Mouse (Mus musculus) lung, postnatal 36 days (tissue): ENCODE data around the gene Bdkrb2.

ENCODE experiments used
- DNase-seq: peaks from one replicate; pipeline ENCODE4 v3.0.0; 2022; ENCODE audit warnings: mixed read lengths

Bdkrb2 gene

DNA sequence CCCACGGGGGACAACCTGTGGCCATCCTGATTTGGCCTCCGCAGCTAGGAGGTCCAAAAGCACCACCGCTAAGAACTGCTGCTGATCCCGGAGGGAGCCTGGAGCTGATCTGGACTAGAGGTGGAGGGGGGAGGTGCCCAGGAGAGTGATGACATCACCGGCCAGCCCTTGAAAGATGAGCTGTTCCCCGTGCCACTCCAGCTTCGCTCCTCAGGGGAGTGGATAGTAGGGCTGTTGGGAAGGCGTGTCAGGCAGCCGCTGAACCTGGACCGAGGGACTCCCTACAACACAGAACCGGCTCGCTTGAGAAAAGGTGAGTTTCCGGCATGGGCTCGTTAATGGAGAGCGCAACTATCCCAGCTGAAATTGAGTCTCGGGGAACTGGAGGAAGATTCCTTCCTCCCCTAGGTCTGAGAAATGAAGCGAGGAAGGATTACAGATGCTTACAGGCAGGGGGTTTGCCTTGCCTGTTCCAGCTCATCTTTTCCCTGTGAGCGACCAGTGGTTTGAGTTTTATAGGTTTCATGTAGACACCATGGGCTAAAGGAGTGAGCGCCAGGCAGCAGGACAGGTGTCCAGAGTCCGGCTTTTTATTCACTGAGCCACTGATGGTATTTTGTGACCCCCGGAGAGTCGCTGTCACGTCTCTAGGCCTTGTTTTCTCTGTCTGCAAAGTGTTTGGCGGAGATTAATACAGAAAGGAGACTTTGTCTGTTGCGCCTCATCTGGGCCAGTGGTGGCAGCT is at the start of gene Bdkrb2:
TSS of gene Bdkrb2 (plus strand) at position 291 of the 745 bp plus-strand sequence.
- peak; percentile 63 for DNase-seq

DNA sequence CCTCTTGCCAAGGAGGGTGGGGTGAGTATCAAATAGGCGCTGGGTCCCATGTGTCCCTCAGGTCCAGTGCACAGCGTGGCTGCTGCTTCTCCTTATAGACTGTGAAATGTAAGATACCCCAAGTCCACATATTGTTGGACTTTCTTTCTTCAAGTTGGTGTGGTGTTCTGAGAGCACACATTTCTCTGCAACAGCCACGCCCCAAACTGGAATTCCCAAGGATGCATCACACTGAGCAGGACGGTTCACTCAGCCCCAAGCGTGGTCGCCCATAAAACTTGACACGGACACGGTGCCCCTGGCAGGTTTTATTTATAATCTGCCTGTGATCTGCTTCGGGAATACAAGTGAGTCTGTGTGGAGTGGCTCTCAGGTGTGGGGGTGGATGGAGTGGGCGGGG is 48.9 kb upstream of the Bdkrb2 start:
- no peak for DNase-seq

DNA sequence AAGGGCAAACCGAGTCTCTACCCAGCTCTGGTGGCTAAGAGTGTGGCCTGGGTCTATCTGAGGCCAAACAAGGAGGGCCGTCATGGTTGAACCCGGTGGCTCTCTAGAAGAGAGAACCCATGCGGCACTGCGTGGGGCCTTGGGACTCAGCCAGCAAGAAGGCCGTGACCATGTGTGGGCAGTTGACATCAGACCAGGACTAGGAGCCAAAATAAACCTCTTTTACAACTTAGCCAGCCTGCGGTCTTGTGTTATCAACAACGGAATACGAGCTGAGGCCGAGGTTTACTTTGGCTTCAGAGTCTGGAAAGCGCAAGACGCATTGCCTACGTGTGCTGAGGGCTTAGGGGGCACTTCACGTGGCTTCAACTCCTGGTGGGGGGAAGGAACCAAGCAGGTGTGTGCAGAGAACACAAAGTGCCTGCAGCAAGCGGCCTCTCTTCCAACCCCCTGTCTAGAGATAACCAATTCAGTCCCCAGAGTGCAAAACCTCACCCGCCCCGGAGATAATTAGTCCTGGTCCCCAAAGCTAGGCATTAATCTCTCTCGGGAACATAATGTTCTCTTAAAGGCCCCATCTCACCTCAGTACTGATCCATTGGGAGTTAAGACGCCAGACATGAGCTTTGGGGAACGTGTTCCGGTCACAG is 45.9 kb upstream of the Bdkrb2 start:
- DNase-seq: peak; percentile 75

DNA sequence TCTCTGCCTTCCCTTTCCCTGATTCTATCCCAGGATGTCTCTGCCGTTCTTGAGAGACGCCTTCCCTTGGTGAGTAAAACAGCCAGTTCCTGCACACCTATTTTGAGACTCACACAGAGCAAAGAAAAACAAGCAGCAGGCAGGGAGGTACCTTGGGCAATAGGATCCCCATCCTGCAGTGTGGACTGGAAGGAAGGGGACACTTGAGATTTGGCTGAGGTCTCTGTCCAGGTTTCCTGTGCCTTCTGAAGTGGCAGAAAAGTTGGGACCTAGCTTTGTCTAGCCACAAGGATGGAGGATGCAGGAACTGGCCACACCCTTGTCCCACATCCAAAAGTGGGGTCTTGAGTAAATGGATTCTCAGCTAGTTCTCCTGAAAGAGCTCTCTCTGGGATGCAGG is 43.2 kb upstream of the Bdkrb2 start:
- no peak for DNase-seq

DNA sequence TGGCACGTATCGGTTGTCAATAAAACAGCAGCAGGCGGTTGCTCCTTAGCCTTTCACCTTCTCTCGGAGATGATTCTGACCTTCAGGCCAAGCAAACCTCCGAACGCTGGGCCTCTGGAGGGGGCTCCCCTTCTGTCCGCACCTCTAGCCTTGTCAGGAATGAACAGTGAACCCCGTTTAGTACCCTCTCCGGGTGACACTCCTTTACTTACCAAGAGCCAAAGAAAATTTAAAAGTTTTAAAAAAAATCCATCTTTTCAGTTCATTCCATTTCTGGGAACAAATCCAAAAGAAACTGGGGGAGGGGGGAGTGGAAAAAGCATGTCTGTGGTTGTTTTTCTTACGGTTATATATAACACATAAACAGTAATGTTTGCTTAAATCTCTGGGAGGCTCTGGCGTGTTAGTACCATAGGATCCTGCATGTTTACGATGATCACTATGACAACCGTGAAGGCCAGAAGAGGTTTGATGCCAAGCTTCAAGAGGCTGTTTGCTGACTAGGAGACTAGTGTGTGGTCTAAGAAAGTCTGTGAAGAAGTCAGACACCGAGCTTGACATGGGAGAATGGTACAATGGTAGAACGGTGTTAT is 41.8 kb upstream of the Bdkrb2 start:
- DNase-seq: peak; percentile 52

DNA sequence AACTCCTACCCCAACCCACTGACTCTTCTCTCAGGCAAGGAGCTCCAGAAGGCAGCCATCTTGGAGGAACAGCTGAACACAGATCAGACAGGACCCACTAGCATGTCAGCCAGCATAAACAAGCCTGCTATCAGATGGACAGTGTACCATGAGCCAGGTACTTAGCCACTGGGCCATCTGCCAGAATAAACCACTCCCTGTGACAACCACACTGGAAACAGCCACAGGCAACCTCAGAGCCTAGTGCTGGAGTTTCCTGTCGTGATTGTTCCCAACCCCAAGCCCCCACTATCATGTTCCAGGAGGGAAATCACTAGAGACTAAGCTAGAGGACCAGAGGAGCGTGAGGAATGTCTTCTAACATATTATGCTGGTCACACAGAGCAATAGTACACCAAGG is 39.3 kb upstream of the Bdkrb2 start:
- DNase-seq: no peak

DNA sequence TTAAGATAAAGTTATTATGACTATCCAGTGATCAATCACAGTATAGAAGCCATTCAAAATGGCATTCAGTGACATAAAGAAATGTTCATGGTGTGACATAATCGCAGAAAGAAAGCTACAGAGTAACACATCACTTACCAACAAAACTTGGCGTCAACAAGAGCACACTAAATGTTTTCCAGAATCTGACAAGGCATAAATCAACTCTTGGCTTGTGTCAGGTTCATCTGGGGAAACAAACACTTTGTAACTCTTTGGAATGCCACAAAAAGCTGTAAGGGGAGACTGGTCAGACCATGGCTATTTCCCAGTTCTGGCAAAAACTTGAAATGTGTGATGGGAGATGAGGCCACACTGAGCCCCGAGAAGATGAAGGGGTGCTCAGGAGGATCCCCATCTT is 36.8 kb upstream of the Bdkrb2 start:
- no peak for DNase-seq

DNA sequence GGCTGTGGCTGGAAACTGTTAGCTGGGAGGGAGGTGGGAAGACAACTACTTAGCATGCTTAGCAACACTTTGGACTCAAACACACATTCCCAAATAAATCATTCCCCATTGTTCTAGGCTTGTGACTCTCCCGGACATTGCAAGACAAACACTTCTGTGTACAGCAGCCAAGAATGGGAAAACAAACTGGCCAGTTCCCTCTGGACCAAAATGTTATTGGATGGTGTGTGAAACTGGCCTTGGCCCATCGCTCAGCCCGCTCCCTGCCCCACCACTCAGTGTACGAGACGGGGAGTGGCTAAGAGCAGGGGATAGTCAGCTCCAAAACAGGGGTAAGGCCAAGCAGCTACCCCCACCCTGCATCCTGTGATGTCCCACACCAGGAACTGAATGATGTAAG is 36.2 kb upstream of the Bdkrb2 start:
- DNase-seq: peak; percentile 87

DNA sequence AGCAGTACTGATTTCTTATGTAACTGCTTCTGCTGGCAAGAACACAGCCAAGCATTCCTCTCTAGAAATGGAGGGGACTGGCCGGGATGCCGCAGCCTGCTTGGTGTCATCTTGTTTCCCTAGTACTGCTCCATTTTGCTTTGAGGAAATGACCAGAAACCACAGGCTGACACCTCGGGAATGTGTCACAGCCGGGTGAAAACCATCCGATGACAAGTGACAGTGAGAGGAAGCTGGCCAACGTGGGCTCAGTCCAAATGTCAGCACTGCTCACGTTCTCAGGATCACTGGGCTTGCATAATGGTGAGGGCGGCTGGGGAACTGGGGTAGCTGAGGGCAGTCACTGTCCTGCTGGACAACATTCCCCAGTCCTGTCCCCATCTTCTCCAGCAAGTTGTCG is 33.5 kb upstream of the Bdkrb2 start:
- peak; percentile 67 for DNase-seq

DNA sequence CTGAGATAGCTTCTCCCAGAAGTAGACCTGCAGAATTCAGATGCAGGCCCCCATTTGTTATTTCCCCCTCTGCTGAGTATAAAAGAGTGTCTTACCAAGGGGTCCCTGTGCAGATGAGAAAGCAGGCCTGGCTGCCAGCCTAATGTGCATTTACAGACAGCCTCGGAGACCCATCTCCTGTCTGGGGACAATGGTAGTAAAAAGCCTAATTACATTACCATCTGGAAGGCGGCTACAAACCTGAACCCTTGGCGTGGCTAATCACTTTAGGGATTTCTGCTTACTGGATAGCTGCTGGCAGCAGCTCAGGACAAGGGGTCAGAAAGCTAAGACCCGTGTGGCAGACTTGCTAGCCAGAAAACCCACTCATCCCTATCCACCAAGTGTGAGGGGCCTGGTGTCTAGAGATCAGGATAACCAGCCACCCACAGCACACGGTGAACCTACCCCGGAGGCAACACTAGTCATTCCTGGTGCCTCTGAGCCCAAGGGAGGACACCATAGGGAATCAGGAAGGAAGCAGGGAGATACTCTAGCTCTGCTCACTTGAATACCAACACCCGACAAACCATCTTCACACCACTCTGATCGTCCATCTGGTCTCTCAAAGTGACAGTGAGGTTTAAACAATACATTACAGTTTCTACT is 31.2 kb upstream of the Bdkrb2 start:
- no peak for DNase-seq

DNA sequence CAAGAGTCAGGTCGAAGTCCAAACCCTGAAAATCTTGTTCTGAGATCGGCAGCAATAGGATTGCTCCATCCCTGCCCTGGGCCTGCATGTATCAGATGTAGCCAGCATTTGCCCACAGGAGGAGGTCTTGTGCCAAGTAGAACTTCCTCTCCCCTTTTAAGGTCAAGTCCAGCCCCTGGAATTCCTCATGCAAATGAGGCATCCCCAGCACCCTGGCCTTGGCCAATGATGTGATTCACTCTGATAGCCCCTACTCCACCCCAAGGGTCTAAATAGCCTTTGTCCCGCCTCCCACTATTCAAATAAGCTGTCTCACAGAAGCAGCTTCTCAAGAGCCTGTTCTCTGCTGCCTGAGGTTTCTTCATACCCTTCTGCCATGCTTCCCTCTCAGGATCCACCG is 28.2 kb upstream of the Bdkrb2 start:
- no peak for DNase-seq

DNA sequence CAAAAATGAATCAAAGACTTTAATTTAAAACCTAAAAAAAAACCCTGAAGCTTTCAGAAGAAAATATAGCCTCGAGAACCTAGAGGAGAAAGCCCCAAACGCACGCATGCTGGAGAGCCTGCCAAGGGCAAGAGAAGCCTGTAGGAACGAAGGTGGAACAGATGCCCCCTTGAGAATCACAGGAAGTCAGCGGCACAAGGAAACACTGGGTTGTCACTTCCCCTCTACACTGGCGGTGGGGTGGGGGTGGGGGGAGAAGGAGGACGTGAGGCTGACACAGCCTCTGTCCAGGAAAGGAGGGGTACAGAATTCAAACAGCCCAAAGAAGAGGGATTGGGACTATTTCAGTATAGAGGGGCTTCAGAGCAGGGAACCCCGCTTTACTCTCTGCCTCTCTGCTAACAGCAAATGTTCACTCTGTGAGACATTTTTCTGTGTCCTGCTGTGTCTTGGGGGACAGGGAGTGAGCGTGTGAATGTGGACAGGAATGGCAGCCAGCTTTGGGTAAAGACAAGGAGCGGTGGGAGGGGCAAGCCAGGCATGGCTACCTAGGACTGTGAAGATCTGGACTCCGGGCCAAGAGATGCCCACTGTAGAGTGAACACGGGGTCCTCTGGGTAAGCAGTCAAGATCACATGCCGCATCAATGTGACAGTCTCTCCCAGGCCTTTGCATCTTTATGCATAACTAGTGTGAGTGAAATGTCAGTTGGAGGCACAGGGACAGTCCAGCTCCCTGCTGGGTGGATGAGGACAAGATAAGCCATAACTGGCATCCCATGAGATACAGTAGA is 26.9 kb upstream of the Bdkrb2 start:
- peak; percentile 49 for DNase-seq

DNA sequence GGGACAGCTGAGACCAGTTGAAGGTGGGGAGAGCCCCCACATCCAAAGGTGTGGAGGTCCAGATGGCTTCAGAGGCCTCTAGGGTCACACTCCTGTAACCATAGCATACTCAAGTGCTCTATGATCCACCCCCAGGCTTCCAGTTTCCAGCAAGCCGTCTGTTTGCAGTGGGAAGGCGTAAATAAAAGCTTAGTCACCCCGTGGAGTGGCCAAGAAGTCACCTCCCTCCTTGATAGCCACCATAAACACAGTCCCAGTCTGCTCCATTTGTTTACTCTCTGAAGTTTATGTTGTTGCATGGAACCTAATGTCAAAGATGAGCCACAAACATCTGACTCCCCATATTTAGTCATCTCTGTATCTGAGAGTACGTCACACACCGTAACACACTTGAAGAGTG is 25.9 kb upstream of the Bdkrb2 start:
- DNase-seq: peak; percentile 36

DNA sequence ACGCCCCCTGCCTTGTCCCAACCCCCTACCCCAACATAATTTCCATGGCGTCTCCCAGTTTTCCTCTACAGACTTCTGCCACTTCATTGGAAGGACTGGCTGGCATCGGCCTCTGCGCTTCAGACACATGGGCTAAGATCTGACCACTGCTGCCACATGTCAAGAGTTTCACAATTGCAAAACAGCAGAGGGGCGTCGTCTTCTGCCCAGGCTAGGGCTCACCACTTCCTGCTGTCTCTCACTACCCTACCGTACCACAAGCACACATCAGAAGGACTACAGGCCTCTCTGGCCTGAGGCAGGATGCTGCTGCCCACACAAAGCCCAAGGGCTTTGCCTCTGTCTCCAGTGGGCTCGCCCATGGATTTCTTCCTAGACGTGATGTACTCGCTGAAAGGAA is 23.4 kb upstream of the Bdkrb2 start:
- no peak for DNase-seq

DNA sequence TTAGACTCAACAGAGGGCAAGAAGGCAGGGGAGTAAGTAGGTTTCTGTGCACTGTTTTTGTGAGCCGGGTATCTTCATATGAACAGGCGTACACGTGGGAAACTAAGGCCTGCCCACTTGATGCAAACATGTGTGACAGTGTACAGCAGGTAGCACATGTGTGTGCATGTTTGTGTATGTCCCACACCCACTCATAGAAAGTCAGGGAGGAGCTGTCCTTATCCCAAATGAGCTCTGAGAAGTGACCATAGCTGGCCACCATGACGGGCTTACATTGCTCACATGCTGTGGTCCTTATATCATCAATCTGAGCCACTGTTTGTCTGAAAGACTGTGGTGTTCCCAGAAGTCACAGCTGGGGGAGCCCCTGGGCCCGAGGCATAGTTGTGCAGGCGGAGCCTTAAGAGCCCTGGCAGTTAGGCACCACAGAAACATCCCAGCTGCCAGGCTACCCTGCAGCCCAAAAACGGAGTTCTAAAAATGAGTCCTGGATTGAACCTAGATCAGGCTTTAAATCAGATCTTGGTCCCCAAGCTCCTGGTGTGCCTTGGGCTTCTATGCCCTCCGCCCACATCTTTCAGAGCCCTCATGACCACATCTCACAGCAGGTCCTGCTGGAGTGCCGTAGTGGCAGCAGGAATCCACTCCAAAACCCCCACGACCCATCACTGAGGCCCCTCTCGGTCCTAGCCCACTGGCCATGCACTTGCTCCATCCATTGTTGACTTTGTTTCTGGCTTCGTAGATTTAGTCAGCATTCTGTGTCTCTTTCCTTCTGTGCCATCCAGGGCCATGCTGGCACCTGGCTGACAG is 21.2 kb upstream of the Bdkrb2 start:
- DNase-seq: no peak

DNA sequence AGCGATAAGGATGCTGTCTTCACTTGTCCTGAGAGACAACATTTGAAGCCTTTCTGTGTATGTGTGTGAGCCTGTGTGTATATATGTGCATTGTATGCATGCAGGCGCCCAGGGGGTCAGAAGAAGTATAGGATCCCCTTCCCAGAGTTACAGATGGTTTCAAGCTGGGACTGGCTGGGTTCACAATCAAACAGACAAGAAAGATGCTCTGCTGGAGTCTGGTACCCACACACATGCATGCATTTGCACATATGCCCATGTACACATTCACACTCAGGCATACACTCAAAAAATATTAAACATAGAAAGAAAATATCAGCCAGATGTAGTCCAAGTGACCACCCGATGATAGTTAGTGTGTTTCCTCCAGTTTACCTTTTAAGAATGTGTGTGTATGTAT is 20.5 kb upstream of the Bdkrb2 start:
- DNase-seq: no peak

DNA sequence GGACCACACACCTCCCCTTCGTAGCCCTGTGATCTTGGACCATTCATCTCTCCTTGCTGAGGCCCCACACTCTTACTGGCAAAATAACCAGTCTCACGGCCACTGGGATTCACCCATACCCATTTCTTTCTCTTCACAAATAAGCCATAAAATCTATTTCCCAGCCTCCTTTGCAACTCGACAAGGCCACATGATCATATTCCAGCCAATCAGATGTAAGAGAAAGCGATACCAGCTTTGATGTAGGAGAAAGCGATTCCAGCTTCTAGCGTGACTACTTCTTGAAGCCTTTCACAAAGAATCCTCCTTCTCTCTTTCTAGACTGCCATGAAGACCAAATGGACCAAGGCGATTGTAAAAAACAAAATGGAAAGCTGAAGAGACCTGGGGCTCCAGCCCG is 19.9 kb upstream of the Bdkrb2 start:
- DNase-seq: no peak

DNA sequence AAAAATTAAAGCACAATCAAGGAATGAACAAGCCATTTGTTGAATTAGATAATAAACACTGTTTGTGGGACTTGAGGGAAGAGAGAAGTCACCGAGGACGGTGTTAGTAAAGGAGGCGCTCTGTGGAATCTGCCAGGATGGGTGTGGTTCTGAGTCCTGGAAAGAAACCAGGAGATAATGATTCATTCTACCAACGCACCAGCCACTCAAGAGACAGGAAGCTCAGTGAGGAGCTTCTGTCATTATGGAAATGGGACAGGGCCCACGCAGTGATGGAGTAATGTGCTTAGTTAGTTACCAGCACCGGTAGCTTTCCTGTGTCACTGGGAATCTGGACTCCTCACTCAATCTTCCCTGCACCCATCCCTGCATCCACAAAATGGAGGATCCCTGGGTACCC is 19.3 kb upstream of the Bdkrb2 start:
- peak; percentile 70 for DNase-seq

DNA sequence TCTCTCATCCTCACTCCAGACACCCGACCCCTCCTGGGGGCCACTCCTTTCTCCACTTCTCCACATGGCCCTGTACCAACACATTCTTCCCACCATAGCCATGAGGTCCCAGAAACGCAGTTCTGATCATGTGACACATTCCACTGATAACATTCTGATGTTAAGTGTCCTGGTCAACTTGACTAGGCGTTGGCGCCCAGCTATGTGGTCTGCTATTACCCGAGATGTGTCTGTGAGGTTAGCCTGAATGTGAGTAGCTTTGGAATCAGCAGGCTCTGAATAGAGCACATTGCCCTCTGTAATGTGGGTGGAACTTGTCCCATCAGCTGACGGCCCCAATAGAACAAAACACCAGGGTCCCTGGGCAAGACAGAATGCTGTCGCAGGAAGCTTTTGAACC is 18.2 kb upstream of the Bdkrb2 start:
- no peak for DNase-seq

DNA sequence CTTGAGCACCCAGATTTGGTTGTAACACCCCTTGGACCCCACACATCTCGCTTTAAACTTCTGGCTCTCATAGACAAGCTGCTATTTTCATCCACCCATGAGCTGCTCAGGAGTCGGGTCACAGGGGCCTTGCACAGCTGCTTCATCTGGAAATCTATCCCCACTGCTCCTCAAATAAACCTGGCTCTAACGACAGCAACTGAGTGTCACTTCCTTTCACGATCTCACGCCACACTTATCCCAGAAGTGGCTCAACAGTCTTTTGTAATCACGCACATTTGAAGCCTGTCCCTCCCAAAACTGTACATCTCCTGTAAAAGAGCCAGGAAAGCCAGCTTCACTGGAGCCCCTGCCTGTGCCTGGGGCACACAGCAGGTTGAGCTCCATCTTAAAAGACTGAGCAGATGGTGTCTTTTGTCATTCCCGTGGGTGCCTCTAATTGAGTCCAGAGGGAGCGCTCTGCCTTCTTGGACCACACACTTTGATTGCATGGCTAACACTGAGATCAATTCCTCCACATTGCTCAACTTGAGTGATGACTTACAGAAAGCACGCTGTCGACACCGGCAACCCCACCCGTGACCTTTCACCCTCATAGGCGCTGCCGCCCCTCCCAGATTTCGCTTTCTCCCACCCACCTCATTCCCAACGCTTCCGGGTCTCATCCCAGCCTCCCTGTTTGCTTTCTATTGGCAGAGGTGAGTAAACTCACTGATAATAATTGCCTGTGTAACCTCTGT is 17.2 kb upstream of the Bdkrb2 start:
- DNase-seq: peak; percentile 48

DNA sequence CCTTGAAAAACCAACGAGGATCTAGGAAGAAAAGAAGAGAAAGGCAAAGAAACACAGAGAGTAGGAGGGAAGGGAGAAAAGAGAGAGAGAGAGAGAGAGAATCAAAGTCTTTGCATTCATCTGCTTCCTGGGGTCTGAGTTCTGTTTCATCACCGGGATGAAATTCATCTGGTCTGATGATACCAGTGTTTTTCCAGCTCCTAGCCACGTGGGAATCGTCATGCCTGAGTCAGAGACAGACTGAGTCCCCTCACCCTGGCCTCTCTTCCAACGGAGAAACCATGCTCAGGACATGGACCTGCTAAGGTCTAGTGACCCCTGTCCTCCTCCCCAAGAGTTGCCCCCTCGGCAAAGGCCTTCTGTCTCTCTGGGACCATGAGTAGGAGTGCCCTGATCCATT is 16.5 kb upstream of the Bdkrb2 start:
- no peak for DNase-seq
